Mouse (Mus musculus): Measurements from ENCODE around the gene Gm11563.
"Not testable (repeated sequence)": the region's sequence is repeated elsewhere in the genome, so short reads cannot be mapped to it uniquely, and the experiment has no call there.

The Gm11563 gene

GRCm38 (mm10) chr11:99614796-99615363, 43.9 kb downstream of the Gm11563 start, which contains the start of gene Krtap2-4:
Krtap2-4 (minus strand) TSS chr11:99614846.
- in situ Hi-C loops (cut with MboI; ENCODE audit: low pct_unique_long_range_greater_than_20kb in 1 of 2, low sequenced_read_pairs in 2 of 2, unreplicated experiment in 1 of 2): no loop called here

GRCm38 (mm10) chr11:99610089-99610488, 48.7 kb downstream of the Gm11563 start, which contains the start of gene Gm11937:
Gm11937 (minus strand) TSS chr11:99610189.
- in situ Hi-C loops (cut with MboI; ENCODE audit: low pct_unique_long_range_greater_than_20kb in 1 of 2, low sequenced_read_pairs in 2 of 2, unreplicated experiment in 1 of 2): not testable (repeated sequence)

GRCm38 (mm10) chr11:99609126-99609525, 49.6 kb downstream of the Gm11563 start:
- in situ Hi-C loops (cut with MboI; ENCODE audit: low pct_unique_long_range_greater_than_20kb in 1 of 2, low sequenced_read_pairs in 2 of 2, unreplicated experiment in 1 of 2): no loop called here

Measured in mouse embryonic stem cell (cell line).